Mouse (Mus musculus) spleen, adult 12 weeks (tissue): Measurements from ENCODE around the gene Nptx2.

Source experiments
- DNase-seq: peaks from one replicate; pipeline ENCODE4 v3.0.0; 2022; ENCODE audit warnings: low spot score

Gene Nptx2

DNA sequence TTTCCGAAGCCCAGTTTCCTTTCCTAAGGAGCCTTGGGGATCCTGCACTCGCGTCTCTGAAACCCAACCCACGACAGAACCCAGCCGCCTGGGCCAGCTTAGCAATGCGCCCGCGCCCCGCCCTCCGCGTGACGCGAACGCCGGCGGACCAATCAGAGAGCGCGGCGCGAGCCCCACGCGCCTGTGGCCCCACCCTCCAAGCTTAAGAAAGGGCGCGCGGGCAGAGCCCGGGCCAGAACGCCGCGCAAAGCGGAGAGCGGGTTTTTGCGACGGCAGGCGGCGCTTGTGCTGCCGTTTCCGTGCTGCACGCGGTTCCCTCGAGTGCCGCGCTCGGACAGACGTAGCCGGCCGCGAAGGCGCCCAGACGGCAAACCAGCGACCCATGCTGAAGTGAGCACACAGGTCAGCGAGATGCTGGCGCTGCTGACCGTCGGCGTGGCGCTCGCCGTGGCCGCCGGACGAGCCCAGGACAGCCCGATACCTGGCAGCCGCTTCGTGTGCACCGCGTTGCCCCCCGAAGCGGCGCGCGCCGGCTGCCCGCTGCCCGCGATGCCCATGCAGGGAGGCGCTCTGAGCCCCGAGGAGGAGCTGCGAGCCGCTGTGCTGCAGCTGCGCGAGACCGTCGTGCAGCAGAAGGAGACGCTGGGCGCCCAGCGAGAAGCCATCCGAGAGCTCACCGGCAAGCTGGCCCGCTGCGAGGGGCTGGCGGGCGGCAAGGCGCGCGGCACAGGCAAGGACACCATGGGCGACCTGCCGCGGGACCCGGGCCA is at the start of gene Nptx2:
Nptx2 (plus strand) TSS at position 250 of the 770 bp plus-strand sequence.
- DNase-seq: no peak

DNA sequence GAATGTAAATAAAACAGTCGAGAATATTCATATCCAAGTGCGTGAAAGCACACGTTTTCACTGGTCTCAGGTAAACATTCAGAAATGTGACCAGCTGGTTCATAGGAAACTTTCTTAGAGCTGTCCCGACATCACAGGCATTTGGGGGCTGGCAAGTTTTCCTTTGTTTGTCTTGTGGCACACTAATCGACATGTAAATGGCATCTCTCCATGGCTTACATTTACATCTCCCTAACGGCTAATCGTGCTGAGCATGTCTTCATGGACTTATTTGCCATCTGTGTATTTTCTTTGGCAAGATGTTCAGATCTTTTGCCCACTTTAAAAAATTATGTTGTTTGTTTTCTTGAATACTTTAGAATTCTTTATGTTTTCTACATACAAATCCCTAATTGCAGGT is 49.2 kb upstream of the Nptx2 start:
- DNase-seq: no peak

DNA sequence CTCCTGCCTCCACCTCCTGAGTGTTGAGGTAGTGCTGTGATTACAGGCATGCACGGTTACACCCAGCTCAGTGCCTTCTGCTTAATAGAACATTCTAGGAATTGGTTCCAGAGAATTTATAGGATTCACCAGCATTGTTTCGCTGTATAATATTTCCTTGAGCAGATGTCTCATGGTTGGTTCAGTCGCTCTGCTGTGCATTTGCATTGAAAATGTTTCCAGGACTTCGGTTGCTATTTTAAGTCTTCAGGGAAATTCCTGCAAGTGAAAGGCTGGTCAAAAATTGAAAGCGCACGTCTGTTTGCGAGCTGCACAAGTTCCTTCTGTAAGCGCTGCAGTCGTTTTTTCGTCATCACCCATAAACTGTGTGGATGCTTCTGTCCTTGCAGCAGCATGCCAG is 41.5 kb upstream of the Nptx2 start:
- no peak for DNase-seq

DNA sequence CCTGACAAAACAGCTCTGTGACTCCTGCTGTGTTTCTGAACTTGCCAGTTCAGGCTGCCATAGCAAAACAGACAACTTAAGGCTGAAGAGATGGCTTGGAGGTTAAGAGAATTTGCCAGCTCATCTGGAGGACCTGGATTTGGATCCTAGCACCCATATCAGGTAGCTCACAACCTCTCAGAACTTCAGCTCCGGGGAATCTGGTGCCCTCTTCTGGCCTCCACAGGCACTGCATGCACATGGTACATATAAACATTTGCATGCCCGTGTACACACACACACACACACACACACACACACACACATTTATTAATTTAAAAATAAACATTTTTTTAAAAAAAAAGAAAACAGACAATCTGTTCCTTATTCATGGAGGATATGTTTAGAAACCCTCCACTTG is 40.0 kb upstream of the Nptx2 start:
- no peak for DNase-seq

DNA sequence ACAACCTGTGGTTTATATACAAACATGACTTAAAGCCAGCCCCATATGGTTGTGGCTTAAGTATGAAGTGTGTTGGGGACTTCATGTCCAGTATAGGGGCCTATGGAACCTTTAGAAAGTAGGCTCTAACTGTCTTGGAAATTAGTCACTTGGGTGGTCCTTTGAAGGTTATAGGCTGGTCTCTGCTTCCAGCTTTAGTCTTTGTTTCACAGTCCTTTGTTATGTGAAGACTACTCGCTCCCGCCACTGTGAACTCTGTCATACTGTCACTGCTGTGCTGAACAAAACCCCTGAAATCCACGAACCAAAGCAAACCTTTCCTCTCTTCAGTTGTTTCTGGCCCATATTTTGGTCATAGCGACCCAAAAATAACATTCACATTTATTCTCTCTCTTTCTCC is 39.5 kb upstream of the Nptx2 start:
- DNase-seq: no peak

DNA sequence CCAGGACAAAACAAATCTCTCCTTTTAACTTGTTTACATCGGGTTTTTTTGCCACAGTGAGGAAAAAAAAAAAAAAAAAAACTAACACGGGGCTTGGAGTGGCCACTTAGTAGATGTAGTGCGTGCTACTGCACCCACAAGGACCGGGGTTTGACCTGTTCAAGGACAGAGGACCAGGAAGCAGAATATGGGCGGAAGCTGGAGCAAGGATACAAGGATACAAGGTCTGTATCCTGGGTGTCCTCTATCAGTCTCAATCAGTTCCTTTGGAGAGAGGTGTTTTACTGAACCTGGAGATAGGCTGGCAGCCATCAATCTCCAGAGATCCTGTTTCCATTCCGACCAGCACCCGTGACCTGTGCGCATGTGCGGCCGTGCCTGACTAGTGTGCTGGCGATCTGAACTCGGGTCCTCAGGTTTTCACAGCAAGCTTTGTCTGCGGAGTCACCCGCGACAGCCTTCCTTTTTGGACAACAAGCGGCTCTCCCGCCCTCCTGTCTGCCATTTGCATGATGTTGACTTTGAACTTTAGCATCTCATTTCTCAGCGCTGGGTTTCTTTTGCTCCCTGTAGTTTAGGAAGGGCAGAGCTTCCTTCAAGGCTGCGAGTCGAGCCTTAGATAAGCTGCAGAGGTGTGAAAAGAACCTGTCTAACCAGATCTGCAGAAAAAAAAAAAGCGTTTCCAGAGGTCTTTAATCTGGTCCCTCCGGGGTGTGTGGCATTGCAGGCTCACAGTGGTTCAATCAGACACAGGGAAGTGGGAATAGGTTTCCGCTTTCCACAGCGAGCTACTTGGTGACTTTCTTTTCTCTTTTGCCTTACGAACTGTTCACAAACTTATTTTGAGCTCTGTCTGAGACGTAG is 38.8 kb upstream of the Nptx2 start:
- no peak for DNase-seq

DNA sequence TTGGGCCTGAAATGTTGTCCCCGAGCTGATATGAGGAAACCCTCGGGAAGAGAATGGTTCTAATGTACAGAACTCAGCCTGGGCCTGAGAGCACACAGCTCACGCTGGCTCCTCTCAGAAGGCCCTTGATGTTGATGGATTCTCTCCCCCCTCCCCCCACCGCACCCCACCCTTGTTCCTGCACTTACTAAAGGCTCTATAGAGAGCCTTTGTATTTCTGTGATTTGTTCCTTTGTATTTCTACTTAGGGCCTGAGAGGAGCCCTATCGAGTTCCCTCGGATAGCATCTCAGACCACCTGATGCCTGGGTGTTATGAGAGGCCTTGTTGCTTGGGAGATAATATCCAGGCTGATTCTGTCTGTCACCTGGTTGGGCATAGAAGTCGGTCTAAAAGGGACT is 36.3 kb upstream of the Nptx2 start:
- no peak for DNase-seq

DNA sequence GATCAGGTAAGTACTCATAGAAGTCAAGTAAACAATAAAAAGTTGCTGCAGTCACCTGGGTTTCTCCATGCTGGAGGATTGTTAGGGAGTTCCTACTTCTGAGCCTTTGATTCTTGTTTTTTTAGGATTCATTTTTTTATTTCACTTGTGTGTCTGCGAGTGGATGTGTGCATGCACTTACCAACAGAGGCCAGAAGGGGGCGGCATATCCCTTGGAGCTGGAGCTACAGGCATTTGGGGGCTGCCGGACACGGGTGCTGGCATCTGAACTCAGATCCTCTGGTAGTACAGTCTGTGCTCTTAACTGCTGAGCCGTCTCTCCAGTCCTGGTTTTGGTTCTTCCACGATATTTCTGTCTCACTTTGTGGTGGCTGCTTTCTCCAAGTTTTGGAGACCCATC is 31.0 kb upstream of the Nptx2 start:
- DNase-seq: no peak

DNA sequence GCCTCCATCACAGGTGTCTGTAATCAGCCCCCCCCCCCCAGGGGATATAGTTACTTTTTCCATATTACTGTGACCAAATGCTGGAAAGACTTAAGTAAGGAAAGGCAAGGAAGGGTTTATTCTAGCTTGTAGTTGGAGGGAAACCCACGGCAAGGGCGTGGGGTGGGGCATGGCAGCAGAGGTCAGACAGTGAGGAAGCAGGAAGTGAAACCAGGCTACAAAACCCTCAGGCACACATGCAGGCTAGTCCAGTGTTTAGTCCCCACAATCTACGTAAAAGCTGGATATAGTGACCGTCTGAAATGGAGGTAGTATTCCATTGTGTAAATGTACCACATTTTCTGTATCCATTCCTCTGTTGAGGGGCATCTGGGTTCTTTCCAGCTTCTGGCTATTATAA is 30.5 kb upstream of the Nptx2 start:
- DNase-seq: no peak

DNA sequence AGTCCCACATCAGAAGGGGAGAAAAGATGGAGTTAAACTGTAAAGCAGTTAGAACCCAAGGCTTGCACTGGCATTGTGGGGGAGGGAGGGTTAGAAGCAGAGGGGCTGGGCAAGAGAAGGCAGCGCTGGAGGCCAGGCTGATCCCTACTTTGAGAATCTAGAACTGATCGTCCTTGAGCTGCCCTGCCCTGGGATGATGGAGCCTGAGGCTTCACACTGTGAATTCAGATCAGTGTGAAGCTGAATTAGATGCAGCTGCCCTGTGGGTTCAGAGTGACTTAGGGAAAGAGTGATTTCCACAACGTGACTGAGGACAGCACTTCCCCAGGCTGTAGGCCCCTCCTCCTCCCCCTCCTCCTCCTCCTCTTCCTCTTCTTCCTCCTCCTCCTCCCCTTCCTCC is 25.6 kb upstream of the Nptx2 start:
- DNase-seq: no peak

DNA sequence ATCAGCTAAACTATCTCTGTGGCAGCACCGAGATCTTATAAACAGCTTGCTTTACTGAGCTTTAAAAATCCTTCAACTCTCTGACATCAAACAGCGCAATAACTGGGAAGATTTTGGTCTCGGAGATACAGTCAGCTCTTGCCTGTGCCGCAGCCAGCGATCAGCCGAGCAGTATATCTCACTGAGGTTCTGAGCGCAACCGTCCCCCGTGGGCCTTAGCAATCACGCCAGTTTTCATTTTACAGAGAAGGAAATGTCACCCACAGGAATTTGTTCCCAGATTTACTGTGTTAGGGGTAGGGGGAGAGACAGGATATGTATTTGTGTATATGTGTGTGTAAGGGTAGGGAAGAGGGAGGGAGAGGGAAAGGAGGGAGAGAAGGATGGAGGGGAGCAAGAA is 20.9 kb upstream of the Nptx2 start:
- DNase-seq: no peak

DNA sequence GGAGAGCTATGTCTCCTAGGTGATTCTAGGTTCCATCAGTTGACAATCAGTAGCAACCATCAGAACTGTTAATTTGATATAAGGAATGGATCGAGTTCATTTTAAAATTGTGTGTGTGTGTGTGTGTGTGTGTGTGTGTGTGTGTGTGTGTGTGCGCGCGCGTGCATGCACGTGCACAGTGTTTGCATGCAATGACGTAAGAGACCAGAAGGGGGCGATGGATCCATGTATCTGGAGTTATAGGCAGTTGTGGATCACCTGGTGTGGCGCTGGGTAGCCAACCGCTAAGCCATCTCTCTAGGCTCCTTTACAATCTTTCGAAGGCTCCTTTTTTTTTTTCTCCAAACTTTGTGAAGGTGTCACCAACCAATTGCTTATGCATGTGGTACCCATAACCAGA is 16.6 kb upstream of the Nptx2 start:
- no peak for DNase-seq

DNA sequence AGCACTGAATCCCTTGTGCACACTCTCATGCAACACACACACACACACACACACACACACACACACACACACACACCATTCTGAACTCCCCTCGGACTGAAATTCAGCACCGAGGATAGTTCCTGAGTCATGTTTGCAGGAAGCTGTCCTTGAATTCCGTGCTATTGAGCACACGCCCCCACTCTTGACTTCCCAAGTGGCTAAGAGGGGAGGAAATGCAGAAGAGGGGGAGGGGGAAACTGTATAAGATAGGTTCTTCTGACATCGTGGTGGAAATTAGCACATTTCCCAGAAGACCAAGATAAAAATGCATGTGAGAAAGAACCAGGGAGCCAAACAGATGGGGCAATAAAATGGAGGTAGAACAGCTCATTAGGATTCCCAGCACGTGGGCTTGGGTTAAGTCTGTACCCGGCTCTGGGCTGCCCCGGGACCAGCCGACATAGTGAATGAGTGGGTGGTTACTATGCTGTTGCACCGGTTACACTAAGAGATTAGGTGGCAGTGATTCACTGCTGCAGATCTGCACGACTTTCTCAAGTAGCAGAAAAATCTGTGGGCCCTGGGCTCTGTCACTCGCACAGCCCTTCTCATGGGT is 2.9 kb upstream of the Nptx2 start:
- DNase-seq: no peak

DNA sequence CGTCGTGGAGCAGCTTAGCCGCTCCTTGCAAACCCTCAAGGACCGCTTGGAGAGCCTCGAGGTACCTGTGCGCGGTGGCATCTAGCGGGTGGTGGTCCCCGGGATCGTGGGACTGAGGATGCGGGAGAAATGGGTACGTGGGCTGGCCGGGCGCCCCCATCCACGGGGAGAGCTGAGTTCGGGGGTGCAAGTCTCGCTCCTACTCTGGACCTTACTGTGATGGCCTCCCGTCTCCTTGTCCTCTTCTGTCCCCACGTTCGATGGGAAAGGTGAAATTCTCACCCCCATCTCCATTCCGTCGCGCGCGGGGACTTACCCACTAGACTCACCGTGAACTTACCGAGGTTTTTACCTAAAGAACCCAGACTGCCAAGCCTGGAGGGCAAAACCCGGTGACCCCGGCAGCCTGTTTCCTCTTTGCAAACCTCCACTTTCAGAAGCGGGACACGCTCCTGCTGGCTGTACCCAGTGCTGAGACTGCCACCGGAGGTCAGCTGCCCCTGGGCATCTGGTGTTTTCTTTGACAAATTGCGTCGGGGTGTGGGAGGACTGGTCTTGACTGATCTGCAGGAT is 807 bp downstream of the Nptx2 start:
- DNase-seq: no peak

DNA sequence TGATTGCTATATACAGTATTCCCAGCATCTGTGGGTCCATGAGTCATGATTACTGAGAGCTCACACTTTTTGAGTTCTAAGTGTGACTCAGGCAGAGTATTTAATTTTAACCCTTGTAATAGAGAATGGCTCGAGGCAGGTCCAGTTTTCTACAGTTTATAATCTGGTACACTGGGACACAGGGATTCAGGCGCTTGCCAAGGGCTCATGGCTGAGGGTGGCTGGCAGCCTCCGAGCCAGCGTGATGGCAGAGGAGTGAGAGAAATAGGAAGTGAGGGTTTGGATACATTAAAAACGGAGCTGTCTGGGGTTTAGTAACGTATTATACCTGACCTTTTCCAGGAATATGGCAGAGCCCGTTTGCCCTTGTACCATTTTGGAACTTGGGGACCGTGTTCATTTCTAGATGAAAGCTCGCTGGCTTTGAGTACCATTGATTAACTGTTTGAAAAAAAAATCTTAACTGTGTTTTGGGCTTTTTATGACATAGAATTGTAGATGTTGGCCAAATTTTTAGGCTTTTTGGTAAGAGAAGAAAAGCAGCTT is 1.7 kb downstream of the Nptx2 start:
- DNase-seq: no peak

DNA sequence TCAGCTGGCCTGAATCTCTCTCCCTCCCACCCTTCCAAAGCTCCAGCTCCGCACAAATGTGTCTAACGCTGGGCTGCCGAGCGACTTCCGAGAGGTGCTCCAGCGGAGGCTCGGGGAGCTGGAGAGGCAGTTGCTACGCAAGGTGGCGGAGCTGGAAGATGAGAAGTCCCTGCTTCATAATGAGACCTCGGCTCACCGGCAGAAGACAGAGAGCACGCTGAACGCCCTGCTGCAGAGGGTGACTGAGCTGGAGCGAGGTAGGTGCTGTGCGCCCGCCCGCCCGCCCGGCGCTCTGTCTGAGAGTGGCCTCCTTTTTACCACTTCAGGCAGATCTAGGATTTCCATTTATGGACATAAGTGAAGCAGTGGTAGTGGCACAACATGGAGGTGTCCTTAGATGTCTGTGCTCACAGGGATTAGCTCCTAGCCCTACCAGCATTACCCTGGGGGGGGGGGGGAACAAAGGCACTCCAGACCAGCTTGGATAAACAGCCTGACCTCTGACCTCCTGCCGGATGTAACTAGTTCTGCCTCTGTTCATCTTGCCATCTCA is 2.5 kb downstream of the Nptx2 start:
- no peak for DNase-seq

DNA sequence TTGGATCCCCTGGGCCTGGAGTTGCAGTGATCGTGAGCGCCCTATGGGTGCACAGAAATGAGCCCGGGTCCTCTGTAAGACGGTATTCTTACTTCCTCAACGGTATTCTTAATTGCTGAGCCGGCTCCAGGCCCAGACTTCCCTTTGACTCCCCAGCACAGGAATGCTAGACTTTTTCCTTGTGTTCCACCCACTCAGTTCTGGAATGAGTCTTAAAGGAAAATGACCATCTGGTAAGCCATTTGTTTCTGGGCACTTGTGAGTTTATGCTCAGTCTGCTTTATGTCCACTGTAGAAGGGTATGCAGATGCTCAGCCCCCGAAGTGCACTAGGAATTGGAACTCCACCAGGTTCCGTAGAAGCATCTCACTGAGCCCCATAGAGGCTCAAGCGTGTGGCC is 4.3 kb downstream of the Nptx2 start:
- no peak for DNase-seq

DNA sequence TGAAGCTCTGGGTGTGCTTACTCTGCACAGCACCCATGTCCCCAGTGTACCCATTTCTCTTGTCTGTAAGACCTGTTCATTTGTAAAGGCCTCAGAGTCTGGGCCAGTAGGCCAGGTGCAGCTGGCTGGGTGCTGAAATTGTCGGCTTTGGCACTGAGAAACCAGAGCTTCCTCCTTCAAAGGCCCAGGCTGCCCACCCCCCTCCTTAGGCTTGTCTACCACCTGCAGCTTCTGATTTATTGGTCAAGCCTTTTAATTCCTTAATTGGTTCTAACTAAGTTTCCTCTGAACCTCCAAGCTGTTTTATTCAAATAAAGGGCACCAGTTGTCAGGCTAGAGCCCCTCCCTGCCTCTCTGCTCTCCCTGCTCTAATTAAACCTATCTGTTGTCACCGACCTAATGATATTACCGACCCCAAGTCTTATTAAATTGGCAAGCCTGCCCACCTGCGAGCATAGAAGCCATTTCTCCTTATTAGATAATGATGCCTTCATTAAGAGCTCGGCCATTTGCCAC is 5.0 kb downstream of the Nptx2 start:
- DNase-seq: no peak

DNA sequence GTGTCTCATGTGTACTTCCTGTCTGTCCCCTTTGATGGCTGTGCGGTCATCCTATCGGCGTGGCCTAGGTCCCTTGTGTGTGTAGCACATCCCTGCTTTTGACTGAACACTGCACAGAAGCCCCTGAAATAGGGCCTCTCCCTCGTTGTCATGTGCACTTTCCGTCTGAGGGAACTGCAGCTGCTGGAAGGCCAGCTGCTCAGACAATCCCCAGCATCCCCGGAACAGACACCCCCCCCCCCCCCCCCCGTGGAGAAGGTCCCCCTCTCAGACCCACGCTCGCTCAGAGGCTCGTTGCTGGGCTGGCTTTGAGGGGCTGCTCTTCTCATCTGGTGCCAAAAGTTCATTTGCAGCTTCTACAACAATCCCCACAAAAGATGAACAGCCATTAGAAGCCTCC is 11.0 kb downstream of the Nptx2 start:
- DNase-seq: no peak

DNA sequence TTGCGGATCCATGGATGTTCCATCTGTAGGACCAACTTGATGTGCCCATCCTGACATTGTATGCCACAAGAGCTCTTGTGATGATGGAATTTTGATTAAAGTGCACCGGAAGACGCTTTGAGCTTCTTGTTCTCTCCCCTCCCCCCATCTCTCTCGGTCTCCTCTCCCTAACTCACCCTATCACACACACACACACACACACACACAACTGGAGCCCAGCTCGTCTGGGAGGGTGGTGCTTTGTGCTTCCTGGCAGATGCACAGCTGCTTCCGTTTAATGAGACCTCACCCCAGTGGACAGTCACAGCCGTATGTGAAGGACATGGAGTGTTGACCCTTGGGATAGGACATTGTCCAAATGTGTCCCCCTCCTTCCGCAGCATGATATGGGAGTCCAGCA is 11.7 kb downstream of the Nptx2 start:
- no peak for DNase-seq

DNA sequence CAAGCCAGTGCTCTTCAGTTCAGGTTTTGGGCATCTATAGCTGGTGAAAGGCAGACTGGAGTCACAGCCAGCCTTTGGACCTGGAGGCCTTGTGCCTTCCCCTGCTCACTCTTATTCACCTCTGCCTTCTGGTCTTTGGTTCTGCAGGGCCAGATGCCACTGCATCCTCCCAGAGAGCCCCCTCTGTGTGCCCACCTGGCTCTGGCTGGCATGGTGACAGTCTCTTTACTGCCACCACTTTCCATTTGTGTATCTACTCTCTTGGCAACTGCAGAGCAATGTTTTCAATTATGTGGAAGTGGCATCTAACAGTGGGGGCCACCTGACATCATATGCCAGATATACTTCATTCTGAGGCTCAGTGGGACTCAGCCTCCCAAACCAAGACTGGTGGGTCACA is 12.8 kb downstream of the Nptx2 start:
- DNase-seq: no peak

DNA sequence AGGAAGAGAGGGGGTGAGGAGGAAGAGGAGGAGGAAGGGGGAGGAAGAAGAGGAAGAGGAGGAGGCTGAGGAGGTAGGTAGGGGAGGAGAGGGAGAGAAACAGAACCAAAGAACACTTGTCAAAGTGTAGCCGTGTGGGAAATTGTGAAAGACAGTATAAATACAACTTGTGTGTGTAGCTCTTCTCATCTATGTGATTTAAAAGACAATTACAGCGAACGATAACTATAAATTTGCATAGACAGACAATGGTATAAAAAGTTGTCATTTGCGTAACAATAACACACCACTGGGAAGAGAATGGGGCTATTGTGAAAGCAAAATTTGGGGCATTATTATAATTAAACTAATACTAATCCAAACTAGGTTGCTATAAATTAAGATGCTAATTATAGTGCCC is 20.0 kb downstream of the Nptx2 start:
- DNase-seq: no peak
